Mouse (Mus musculus) neutrophil, adult 5-6 weeks (primary cell): ENCODE data around the gene Dguok. TPM values are rescaled to one million over a fixed set of nuclear protein-coding genes. Genes with fewer than 3 reads are reported as not detected.

ENCODE experiments used
- ATAC-seq: fragments of 151-379, 151-347 bp; 2 replicates; pipeline ENCODE4 v1.8.0; 2017; ENCODE audit warnings: mild to moderate bottlenecking, moderate TSS enrichment; ENCODE audit not compliant: insufficient number of reproducible peaks, poor library complexity, low FRiP score, severe bottlenecking; ENCODE audit errors: extremely low read depth
- total RNA-seq: library from RNA; stranded (forward); fragments of 200-1000 nt; gene quantifications from 2 replicates; pipeline ENCODE4 v1.2.3, GENCODE M21; 2017

Gene Dguok
- total RNA-seq, 1 experiment from 2014 or later: 46.1 TPM

GRCm38 (mm10) chr6:83501524-83502310, 5.1 kb downstream of the Dguok start:
- ATAC-seq: no peak

- no peak for ATAC-seq
These were observed 6.3 kb downstream of the Dguok start for GRCm38 (mm10) chr6:83500462-83500861.

GRCm38 (mm10) chr6:83499078-83499477, 7.7 kb downstream of the Dguok start:
- no peak for ATAC-seq

- no peak for ATAC-seq
These were observed 9.7 kb downstream of the Dguok start for GRCm38 (mm10) chr6:83496753-83497710.

- ATAC-seq: no peak
These were observed 10.6 kb downstream of the Dguok start for GRCm38 (mm10) chr6:83496009-83496752.

- ATAC-seq: no peak
These were observed 16.1 kb downstream of the Dguok start for GRCm38 (mm10) chr6:83490622-83491021.

- ATAC-seq: no peak
These were observed 18.6 kb downstream of the Dguok start for GRCm38 (mm10) chr6:83488200-83488599.

- no peak for ATAC-seq
These were observed 19.5 kb downstream of the Dguok start for GRCm38 (mm10) chr6:83487298-83487697.

GRCm38 (mm10) chr6:83485854-83486253, 20.9 kb downstream of the Dguok start:
- no peak for ATAC-seq

GRCm38 (mm10) chr6:83483776-83484175, 23.0 kb downstream of the Dguok start:
- no peak for ATAC-seq

GRCm38 (mm10) chr6:83482418-83483085, 24.2 kb downstream of the Dguok start:
- peak; percentile 56 for ATAC-seq

GRCm38 (mm10) chr6:83480019-83480655, 26.6 kb downstream of the Dguok start:
- ATAC-seq: no peak

GRCm38 (mm10) chr6:83479193-83479592, 27.6 kb downstream of the Dguok start:
- ATAC-seq: no peak

- peak; percentile 30; the same call in 1 of the 2 replicates for ATAC-seq
These were observed 28.1 kb downstream of the Dguok start for GRCm38 (mm10) chr6:83478628-83479027.

GRCm38 (mm10) chr6:83478217-83478616, 28.6 kb downstream of the Dguok start:
- no peak for ATAC-seq

GRCm38 (mm10) chr6:83475431-83475830, 31.3 kb downstream of the Dguok start:
- ATAC-seq: no peak

- no peak for ATAC-seq
These were observed 33.5 kb downstream of the Dguok start for GRCm38 (mm10) chr6:83473240-83473639.

- no peak for ATAC-seq
These were observed 35.0 kb downstream of the Dguok start for GRCm38 (mm10) chr6:83471739-83472138.
